Mouse (Mus musculus) heart, adult 8-10 months (tissue): ENCODE data around the gene Ccdc149. TPM values are rescaled to one million over a fixed set of nuclear protein-coding genes. Genes with fewer than 3 reads are reported as not detected.
A peak's percentile ranks its signal among the peaks of the same experiment; 100 is the strongest.

Experiments used
- DNase-seq: peaks from one replicate; pipeline ENCODE4 v3.0.0; 2022; ENCODE audit warnings: low spot score
- total RNA-seq, 4 experiments: library from RNA; stranded (reverse); gene quantifications; 2 replicates each; pipeline ENCODE4 v1.2.4; 2022

The Ccdc149 gene
- total RNA-seq, 4 experiments from 2014 or later: 6.4 to 9.6 (median 8.7) TPM

DNA sequence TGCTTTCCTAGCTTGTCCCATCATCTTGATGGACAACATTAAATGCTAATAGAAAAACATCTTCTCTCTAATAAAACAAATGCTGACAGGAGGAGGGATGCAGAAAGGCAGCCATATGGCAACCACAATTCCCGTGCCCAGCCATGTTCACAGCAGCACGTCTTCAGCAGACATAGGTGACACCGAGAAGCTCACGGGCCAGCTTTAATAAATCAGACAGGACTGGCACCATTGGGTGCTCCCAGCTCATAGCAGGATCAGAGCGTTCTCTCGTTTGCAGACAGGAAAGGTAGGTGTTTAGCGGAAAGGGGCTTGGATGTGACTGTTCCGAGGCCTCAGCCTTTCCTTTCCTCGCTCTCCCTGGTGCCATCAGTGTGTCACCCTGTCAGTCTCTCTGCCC, 95.5 kb downstream of the Ccdc149 start:
- no peak for DNase-seq

DNA sequence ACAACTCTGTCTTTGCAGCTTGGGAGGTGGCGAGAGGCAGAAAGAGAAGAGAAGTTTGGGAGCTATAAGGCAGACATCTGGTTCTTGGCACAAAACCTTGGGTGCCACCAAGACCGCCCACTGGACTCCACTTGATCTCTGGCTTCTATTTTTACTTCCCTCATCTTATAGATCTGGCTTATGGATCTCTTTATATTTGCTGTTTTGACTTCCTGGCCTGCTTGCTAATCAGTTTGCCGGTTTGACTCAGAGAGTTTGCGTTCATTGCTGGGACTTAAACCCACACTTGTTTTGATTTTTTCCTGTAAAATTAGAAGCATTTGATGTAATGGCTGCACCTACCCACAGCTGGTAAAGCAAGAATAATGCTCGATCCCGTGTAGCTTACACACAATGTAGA, 100.4 kb downstream of the Ccdc149 start:
- no peak for DNase-seq

GRCm38 (mm10) chr5:52367866-52368840, 103.2 kb downstream of the Ccdc149 start:
- DNase-seq: no peak

DNA sequence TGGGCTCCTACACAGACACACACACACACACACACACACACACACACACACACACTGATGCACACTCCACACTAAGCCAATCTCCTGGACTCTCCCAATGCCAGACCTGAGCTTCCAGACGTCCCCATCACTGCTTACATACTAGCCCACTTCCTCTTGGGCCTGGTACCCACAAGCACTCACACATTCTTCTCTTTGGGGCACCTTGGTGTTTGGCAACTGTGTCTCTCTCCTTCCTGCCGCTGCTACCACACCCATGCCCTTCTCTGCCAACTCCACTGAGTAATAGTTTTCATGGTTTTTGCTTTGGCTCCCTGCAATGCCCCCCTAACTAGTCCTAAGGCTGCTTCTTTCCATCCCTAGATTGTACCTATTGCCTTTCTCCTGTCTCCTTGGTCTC, 104.7 kb downstream of the Ccdc149 start:
- no peak for DNase-seq

DNA sequence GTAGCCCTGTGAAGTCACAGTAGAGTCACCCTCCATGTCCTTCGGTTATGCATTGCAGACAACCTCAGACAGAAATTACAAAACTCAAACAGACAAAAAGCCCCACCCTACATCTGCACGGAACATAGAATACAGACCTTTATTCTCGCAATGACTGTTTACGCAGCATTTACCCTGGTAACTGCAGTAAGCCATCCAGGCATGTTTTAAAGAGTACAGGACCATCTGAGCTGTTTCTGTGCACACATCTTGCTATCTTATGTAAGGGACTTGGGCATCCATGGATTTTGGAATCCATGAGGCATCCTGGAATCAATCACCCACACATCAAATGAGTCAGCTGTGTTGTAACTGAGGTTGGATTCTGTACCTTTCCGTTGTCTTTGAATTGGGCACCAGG, 105.4 kb downstream of the Ccdc149 start:
- no peak for DNase-seq

GRCm38 (mm10) chr5:52364521-52364920, 106.8 kb downstream of the Ccdc149 start:
- DNase-seq: no peak

- DNase-seq: peak; percentile 76
Measured at GRCm38 (mm10) chr5:52363468-52364150, 107.7 kb downstream of the Ccdc149 start, which contains the start of gene Sod3. Gene Sod3, plus strand, starts transcription at chr5:52363791.

DNA sequence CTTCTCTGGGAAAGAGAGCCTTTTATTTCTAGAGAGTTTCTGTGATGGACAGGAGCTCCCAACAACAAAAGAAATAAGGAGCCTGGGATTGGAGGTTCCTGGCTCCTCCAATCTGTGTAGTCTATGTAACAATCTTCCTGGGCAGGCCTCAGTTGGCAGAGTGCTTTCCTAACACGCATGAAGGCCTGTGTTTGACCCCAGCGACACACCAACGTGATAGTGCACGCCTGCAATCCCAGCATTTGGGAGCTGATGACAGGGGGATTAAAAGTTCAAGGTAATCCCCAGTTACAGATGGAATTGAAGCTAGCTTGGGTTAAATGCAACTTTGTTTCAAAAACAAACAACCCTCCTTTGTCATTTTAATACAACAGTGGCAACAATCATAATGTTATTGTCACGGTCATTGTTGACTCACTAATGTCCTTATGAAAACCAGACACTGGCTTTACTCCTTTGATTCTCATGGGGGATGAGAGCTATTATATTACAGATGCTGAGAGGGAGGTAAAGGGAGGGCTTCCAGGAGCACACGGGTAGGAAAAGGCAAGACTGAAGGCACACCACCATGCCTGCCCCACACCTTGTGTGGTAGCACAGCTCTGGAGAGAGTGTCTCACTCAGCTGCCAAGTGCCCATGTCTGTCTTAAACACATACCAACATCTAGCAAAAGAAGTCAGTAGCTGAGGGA, 108.4 kb downstream of the Ccdc149 start:
- no peak for DNase-seq

GRCm38 (mm10) chr5:52360286-52361049, 110.9 kb downstream of the Ccdc149 start:
- DNase-seq: no peak

DNA sequence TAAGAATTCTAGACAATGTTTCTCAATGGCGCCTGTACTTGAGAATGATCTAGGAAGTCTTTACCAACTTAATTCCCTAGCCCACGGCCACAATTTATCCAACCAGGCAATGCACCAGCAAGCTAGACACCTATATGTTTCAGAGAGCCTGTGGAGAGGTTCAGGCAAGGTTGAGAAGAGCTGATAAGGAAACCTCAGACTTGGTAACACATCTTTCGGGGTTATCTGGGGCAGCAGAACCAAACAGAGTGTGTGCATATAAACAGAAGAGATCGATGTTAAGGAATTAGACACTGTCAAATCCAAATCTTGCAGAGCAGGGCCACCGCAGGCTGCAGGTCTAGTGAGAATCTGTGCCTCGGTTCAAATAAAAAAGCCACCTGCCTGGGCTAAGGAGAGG, 113.2 kb downstream of the Ccdc149 start:
- no peak for DNase-seq

GRCm38 (mm10) chr5:52357175-52357754, 114.1 kb downstream of the Ccdc149 start:
- DNase-seq: no peak

DNA sequence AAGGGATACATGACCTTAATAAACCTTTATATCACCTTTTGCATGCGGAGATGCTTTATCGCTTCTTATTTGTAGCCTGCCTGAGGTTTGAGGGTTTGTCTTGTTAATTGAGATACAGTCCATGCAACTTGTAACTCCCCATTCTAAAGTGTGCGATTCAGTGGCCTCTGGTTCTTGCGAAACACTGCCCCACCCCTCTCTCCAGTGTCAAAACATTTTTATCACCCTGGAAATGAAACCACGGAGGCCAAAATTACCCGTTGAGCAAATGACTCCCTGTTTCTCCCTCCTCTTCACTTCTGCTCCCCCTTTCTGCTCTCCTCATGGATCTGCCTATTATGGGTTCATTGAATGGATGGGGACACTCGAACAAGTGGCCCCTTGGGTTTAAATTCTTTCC, 115.7 kb downstream of the Ccdc149 start:
- peak; percentile 36 for DNase-seq

- no peak for DNase-seq
Measured at GRCm38 (mm10) chr5:52354441-52354840, 116.9 kb downstream of the Ccdc149 start.

DNA sequence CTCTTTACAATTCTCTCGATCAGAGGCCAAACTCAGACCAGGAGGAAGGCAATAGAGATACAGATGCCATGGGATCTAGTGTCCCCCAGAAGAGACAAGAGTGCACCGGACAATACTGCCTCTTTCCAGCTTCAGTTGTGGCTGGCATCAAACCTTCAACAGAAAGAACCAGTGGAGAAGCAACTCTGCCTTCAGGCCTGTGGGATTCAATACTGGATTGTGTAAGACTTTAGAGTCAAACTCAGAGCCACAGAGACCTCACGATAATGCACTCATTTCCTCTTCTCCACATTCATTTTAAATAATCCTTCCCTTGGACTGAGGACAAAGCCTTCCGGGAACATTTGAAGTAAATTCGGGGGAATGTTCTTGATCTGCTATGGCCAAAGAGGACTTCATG, 118.6 kb downstream of the Ccdc149 start:
- no peak for DNase-seq

GRCm38 (mm10) chr5:52351561-52351960, 119.8 kb downstream of the Ccdc149 start:
- DNase-seq: no peak

DNA sequence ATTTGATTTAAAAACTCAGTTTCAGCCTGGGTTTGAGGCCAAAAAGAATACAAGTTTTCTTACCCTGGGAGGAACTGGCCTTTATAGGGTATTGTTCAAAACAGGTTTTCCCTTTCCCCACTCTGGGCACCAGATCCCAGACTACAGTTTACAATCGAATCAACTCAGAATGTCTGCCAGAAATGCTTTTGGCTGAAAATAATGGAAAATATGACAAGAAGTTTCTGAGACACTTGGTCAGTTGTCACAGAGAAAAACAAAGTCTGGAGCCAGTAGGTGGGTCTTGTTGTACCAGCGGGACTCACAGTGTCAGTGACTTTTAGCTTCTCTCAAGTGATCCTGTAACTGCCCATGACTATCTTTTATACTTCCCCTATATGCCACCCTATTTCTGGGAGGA, 120.9 kb downstream of the Ccdc149 start:
- DNase-seq: peak; percentile 79

GRCm38 (mm10) chr5:52346890-52347289, 124.4 kb downstream of the Ccdc149 start:
- DNase-seq: no peak

- DNase-seq: no peak
Measured at GRCm38 (mm10) chr5:52339134-52339533, 132.2 kb downstream of the Ccdc149 start.

DNA sequence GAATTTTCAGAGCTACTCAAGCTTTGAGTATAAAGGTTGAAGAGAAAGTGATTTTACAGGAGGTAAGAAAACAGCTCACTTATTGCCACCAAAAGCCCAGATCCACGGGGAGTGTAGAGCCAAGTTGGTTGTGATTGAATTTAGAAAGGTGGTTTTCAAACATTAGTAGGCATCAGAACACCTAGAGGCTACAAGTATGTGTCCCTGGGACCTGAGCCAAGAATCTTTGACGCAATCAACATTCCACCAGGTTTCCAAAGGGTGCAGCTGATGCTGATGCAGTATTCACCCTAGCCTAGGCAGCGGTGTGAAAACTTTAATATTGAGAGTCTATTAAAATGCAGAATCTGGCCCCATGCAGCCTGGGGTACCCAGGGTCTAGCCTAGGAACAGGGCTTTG, 135.7 kb downstream of the Ccdc149 start:
- DNase-seq: no peak

- DNase-seq: no peak
Measured at GRCm38 (mm10) chr5:52332120-52332519, 139.2 kb downstream of the Ccdc149 start.
